Mouse (Mus musculus) forelimb bud, embryonic 11.5 days (tissue): Measurements from ENCODE around the gene Rtraf.
A peak's percentile ranks its signal among the peaks of the same experiment; 100 is the strongest.

Experiments used
- DNase-seq: peaks from one replicate; pipeline ENCODE4 v3.0.0-alpha.2; 2012; ENCODE audit warnings: low read depth, low spot score

The Rtraf gene

DNA sequence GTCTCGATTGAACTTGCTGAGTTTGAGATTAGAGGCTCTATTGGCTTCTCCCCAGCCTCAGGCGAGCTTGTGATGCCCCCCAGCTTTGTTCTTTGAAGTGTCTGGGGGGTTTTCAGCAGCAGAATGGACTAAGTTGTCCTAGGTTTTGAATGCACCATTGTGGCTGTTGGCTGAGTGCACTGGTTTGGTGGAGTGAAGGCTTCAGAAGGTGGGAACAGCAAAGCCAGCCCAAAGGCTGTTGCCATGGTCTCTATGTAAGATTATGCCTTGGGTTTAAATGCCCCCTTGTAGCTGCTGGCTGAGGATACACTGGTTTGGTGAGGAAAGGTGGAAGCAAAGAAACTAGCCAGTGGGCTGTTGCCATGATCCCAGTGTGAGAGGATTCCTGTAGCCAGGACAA, 23.1 kb downstream of the Rtraf start:
- DNase-seq = no peak

DNA sequence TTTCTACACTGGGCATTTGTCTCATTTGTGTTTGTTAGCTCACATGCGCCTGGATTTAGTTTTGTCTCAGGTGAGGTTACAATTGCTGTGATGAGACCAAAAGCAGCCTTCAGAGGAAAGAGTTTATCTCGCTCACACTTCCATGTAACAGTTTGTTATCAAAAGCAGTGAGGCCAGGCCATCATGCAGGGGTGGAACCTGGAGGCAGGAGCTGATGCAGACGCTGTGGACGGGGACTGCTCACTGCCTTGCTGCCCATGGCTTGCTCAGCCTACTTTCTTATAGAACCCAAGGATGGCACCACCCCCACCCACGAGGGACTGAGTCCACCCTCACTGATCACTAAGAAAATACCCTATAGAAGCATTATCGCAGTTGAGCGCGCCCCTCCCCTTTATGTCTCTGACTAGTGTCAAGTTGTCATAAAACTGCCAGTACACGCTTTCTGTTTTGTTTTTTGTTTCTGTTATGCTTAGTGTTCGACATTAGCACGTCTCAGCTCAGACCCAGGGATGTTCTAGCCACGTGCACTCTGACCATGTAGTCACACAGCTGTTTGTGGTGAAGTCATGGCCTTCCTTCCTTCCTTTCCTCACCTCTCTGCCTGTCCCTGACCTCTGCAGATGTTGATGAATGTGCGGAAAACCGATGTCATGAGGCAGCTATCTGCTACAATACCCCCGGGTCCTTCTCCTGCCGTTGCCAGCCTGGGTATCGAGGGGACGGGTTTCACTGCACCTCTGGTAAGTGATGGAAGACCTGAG, 26.9 kb downstream of the Rtraf start:
- no peak for DNase-seq

DNA sequence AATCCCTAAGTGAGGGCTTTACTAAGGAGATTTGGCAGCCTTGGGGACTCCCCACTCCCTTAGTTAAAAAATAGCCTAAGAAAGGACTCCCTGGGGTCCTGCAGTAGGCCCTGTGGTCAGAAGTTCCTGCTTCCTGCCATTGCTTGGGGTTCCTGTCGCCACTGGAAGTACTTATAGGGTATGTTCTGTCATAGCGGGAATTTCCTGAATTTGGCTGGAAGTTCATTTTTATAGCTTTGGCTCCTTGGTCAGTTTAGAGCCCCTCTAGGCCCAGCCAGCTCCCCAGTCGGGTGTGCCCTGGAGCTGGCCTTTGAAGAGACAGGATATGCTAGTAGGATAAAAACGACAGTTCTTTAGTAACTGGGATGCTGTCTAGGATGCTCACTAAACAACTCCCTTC, 28.7 kb downstream of the Rtraf start:
- DNase-seq = no peak

DNA sequence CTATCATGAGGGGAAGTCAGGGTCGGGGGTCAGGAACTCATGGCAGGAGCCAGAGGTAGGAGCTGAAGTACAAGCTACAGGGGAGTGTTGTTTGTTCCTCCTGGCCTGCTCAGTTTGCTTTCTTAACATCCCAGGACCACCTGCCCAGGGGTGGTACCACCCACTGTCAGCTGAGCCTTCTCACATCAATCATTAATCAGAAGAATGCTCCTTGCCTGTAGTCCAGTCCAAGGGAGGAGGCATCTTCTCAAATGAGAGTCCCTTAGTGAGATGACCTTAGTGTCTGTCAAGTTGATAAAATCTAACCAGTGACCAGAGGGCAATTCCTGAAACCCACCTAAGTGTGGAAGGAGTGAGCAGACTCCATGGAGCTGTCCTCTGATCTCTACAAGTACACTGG, 35.2 kb downstream of the Rtraf start:
- no peak for DNase-seq

DNA sequence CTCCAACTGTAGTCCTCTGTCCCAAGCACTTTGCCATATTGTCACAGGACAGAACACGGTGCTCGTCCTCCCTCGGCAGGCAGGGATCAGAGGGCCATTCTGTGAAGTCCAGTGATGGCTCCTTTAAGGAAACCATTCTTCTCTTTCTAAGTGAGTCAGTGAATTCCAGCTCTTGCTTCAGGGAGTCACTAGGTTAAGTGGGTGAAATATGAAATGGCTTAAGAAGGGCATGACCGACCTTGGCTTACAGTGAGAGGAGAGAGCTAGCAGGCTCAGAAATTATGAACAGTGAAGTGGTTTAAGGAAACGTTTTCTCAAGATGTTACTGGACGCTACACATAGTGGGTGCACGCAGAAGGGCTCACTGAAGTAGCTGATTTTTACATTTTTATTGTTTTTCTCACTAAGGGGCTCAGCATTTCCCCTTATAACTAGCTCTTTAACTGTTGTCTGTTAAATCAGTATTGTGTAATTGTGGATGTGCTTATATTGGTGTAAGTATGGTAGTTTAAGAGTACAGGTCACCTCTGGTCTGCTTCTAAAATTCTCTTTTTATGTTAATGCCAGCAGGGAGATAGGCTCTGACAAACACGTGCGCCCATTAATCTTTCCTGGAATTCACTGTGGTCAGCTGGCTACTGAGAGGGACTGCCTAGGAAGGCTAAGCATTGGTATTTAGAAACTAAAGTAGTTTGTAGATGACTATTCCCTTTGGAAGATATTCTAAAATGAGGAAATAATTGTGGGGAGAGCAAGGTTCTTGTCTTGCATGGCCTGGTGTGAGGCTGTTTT, 37.6 kb downstream of the Rtraf start:
- DNase-seq = no peak

DNA sequence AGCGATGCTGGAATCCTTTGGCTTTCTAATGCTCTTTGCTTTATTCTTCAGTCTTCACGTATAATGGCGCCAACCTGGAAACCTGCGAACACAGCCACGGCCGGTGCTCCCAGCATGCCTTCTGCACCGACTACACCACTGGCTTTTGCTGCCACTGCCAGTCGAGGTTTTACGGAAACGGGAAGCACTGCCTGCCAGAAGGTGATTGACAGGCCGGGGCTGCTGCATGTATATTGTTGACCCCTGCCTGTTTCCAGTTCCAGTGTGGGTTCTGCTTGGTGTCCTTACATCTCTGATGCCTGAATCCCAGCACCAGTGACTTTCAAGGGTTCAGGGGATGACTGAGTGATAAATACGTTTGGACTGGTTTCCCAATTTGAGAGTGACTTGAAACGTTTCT, 45.7 kb downstream of the Rtraf start:
- no peak for DNase-seq

DNA sequence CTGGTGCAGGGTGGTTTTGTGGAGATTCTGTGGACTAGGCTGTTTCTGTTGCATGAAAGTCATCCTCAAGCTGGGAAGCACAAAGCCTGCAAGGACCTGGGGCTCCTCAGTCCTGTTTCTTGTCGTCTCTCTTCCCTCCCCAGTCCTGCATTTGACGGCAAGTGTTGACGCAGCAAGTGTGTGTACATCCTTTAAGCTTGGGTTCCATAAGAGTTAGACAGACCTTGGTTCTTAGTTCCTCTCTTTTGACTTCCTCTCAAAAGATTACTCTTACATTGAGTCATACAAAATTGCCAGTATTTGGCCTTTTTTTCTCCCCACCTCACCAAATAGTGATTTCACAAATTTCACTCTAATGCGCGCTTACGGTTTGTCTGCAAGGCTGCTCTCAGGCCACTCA, 46.3 kb downstream of the Rtraf start:
- DNase-seq = no peak

DNA sequence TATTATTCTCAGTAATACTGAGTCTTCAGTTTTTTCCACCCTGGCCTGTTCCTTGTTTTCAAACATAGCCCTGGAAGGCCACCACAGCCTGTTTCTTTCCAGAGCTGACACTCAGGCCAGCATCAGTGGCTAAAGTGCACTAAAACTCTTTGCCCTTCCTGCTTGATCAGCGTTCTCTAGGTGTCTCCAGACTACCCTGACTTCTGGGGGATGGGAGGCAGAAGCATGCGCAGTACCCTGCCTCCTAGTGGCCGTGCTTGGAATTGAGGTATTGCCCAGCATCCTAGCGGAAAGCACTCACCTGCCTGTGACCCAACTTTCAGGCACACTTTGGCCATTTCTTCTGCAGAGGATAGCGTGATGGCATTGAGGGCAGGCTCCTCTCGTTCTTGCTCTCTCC, 46.7 kb downstream of the Rtraf start:
- peak; percentile 46 for DNase-seq

DNA sequence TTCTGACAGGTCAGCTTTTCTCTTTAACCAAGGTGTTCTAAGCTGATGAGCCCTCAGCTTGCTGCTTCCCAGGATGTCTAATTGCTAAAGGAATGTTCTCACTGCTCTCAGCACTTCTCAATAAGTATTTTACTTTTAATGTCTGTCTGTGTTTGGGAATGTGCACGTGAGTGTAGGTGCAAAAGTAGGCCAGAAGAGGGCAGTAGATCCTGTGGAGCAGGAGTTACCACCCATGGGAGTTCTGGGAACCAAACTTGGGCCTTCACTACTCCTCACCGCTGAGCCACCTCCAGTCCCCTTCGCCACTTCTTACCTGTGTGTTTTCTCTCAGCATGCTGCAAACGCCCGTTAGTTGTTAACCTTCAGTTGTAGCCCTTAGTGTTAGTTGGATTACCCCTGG, 47.4 kb downstream of the Rtraf start:
- DNase-seq = no peak

DNA sequence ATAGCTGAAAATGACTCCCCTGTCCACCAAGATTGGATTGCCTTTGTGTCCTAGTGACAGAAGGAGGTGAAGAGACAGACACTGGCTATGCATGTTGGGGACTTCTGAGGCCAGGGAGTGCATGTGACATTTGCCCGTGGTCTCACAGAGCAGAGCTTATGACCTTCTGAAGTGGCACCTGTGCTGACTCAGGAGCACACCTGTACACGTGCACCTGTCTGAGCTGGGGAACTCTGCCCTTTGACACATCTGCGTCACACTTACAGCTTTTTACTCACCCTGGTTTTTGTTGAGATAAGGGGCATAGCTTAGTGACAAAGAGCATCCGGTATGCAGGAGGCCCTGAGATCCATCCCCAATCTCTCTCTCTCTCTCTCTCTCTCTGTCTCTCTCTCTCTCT, 48.1 kb downstream of the Rtraf start:
- no peak for DNase-seq

DNA sequence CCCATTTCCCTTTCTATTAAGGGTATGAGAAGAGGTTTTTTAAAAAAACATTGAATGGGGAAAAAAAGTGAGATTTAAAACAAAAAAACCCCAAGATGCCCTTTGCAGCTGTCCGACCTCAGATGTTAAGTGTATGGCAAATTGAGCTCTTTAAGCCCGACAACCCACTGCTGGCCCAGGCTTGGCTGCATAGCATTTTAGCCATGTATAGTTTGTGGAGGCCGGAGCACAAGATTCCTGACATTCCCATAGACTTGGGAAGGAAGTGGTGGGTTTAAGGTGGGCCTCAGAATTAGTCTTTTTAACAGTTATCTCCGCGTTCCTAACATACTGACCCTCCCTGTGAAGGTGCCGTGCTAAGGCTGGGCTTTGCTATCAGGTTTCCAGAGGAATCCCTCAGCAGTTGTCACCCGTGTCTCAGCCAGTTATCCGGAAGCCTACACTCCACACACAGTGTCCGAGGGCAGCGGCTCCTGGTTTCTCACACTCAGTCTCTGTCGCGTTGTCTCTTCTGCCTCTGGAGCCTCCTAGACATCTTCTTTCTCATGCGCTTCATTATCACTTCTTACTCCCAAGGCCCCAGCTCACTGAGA, 49.5 kb downstream of the Rtraf start:
- no peak for DNase-seq

DNA sequence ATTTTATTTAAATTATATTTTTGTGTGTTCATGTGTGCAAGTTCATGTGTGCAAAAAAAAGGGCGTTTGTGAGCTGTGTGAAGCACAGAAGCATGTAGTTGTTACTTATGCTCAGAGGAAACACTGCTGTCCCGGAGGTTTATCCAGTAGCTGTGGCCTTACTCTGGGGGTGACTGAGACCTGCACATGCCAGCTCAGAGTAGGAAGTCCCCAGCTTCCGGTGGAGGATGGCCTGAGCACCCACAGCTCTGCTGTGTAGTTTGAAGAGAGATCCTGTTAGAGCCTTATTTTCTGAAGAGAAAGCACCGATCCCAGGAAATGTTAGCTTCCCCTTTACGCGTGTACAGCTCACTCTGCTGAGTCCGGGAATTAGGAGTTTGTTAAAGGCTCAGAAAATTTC, 52.5 kb downstream of the Rtraf start:
- no peak for DNase-seq

DNA sequence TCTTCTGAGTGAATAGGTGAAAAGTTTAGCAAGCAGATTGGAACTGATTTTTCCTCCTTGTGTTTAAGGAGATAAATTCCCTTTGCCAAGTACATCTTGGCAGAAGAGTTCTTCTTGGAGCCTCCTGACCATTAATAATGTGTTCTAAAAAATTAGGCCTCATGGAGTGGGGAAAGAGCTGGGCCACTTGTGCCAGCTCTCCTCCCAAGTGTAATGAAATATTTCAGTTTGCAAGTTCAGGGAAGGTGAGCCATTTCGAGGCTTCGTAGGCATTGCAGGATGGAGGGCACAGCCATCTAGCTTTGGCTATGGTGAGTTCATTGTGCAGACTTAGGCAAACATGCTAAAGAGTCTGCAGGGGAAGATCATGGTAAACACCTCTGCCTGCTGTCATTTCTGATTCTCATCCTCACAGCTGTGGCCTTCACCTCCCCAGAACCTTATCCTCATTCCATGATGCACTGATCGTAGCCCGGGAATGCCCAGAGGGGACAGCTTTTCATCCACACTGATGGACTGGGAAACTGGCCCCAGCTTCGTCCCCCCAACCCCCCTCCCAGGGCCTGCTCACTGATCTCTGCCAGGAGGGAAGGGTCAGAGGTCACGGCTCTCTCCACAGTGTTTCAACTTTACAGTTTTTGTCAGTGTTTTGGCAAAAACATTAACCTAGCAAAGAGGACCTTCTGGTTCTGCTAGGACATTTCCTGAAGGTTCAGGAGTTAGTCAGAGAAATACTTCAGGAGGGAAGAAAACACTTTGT, 54.0 kb downstream of the Rtraf start:
- no peak for DNase-seq

DNA sequence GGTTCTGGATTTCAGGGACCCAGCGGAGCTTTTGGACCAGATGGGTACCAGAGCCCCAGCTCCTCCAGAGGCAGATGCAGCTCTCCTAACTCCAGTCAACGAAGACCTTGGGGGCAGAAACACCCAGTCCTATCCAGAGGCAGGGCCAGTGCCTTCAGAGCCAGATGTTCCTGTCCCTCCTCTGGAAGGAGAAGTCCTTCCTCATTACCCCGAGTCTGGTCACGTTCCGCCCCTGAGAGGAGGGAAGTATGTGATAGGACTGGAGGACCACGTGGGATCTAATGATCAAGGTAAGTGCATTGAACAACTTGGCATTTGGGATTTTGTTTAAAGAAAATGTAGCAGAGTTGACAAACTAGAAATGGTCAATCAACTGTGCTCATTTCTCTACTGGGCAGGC, 55.0 kb downstream of the Rtraf start:
- DNase-seq = no peak

DNA sequence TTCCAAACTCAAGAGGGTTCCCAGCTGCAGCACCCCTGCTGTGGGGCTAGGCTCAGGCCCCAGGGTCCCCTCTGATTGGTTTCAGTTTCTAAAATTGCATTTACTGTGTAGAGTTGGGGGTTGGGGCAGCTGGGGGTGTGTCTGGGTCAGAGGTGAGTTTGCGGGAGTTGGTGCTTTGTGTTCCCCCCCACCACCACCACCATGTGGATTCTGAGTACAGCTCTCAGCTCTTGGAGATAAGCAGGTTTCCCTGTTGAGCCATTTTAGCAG, 57.3 kb downstream of the Rtraf start:
- no peak for DNase-seq

DNA sequence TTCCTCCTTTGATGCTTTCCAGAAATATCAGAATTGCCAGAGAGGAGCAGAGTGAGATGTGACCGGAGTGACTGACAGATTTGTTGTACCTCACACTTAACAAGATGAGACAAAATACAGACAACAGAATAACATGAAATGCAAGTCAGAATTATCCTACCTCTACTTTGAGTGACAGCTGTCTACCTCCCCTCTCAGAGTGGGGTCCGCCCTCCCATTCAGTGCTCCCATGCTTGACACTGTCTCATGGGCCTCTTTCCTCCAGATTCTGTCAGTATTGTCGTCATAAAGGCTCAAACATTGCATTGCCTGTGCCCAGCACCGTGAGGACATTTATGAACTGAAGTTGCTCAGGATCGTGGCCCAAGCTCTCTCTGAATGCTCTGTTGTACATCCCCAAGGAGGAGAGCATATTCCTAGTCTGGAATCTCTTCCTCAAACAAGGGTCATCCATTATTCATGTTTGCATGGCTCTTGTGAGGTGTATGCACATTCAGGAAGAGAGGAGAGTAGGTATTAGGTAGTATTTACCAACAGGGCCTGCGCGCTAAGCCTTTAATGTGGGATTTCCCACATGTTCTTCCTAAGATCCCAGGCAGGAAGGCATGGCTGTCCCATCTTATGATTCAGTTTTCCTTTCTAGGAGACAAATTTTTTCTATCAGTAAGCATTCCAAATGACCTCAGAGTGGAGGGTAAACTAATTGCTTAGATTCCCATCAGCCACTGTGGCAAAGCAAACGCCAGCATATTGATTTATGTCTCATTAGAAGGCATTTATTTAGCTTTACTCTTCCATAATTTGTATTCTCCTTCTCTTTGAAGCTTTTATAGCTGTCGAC, 57.9 kb downstream of the Rtraf start:
- no peak for DNase-seq

DNA sequence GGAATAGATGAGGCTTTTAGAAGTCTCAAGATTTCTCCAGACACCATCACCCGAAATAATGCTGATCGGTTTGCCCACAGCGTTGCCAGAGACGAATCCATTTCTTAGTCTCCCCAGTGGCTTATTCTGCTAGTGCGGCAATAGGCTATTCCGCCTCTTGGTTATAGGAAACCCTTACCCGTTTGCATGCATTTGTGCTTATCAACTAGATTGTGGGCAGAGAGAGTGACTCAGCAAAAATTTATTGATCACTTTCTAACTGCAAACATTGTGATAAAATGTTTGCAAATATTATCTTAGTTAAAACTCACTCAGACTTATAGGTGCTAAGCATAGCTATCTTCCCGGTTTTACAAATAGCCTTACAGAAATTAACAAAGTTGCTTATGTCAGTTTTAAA, 59.3 kb downstream of the Rtraf start:
- no peak for DNase-seq

DNA sequence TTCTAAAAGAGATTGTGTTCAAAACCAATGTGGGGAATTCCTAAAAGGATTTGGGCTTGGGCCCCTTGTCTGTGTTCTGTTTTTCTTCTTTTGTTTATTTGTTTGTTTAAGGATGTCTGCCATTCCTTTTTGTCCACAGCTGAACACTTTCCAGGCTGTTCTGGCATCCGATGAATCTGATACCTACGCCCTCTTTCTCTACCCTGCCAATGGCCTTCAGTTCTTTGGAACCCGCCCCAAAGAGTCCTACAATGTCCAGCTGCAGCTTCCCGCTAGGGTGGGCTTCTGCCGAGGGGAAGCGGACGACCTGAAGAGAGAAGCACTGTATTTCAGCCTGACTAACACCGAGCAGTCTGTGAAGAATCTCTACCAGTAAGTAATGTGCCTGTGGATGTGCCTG, 60.1 kb downstream of the Rtraf start:
- no peak for DNase-seq

DNA sequence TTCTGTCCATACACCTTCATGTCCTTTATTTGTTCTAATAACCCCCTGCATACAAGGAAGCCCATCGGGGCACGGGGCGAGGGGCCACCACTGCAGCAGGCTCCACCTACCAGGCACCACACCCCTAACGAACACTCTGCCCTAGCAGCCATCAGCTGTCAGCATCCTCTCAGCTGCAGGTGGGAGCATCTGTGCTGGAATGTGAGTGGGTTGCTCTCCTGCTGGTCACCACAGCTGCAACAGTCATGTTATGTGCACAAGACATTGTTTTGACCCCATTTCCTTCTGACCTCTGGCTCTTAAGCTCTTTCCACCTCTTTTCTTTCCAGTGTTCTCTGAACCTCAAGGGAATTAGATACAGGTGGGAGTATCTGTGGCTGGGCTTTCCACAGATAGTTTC, 61.6 kb downstream of the Rtraf start:
- peak; percentile 43 for DNase-seq
